In genomic region chr9:21445081-21445744, GRCm38 (mm10) we compare ENCODE assay signal across 28 mouse cellular contexts. TPM values are rescaled to one million over a fixed set of nuclear protein-coding genes. Genes with fewer than 3 reads are reported as not detected.
DNase-seq lines count a peak whose midpoint lies in the region; ATAC-seq and TF ChIP-seq lines count a peak whose summit lies in the region.
"Had no signal": no experiment of that assay in that cellular context is flagged by ENCODE, and none has a peak within 500 bp of the region (broad histone marks: within the 10 kb centered on the region; RNA-seq: fewer than 3 reads in every experiment).

No protein-coding gene starts in this region.

- no peak overlapping the region for H3K9ac ChIP-seq in intestine, postnatal 0 days (ENCODE audit: low read depth, low read length)
- no peak overlapping the region for H3K9ac ChIP-seq in intestine, embryonic 16.5 days (ENCODE audit: low read depth, low read length)
- H3K9ac ChIP-seq in liver, embryonic 14.5 days (replicated peaks) = no peak overlapping the region
- H3K9ac ChIP-seq in liver, embryonic 11.5 days (ENCODE audit: low read depth, low read length) = no peak overlapping the region
- H3K9ac ChIP-seq: forebrain, embryonic 12.5 days; forebrain, postnatal 0 days; heart, embryonic 13.5 days; limb, embryonic 13.5 days; liver, embryonic 13.5 days; lung, embryonic 15.5 days had no signal

- DNase-seq in liver, embryonic 14.5 days (ENCODE audit: low read depth in 3 of 3, low spot score in 3 of 3) = no peak
- DNase-seq in liver, embryonic 11.5 days (ENCODE audit: low spot score) = no peak
- DNase-seq in ZHBTc4 (ENCODE audit: low read depth, low spot score) = peak; percentile 63
- no peak for DNase-seq in thymus, postnatal 36 days
- no peak for DNase-seq in spleen, postnatal 14 days (ENCODE audit: low spot score in 2 of 2)
- DNase-seq: adrenal gland, adult 2 months; cerebellum, adult 2 months; cerebellum, postnatal 14 days; forebrain, postnatal 0 days; heart, postnatal 14 days; kidney, adult 18-20 months; kidney, postnatal 10 days; layer of hippocampus, adult 9-11 months; liver, embryonic 13.5 days; lung, postnatal 36 days; thymus, postnatal 14 days had no signal

- ATAC-seq in intestine, postnatal 0 days = no peak
- no peak for ATAC-seq in intestine, embryonic 16.5 days
- ATAC-seq in liver, embryonic 14.5 days (ENCODE audit: insufficient read depth) = no peak
- ATAC-seq in liver, embryonic 11.5 days (replicated peaks; ENCODE audit: low FRiP score) = no peak
- ATAC-seq: forebrain, postnatal 0 days; hindbrain, embryonic 16.5 days; Patski had no signal

- H3K4me3 ChIP-seq in intestine, postnatal 0 days (ENCODE audit: low read depth, low read length) = no peak overlapping the region
- H3K4me3 ChIP-seq in intestine, embryonic 16.5 days (ENCODE audit: low read length) = no peak overlapping the region
- no peak overlapping the region for H3K4me3 ChIP-seq in liver, embryonic 14.5 days (ENCODE audit: insufficient read depth in 1 of 2, low read depth in 2 of 2, low read length in 2 of 2)
- no peak overlapping the region for H3K4me3 ChIP-seq in liver, embryonic 11.5 days (ENCODE audit: low read depth, low read length)
- no peak overlapping the region for H3K4me3 ChIP-seq in E14TG2a.4 (replicated peaks; ENCODE audit: low read length)
- H3K4me3 ChIP-seq: forebrain, embryonic 12.5 days; heart, embryonic 13.5 days; hindbrain, embryonic 10.5 days; limb, embryonic 13.5 days; liver, embryonic 13.5 days; lung, embryonic 15.5 days had no signal

- 0 out of 2 replicates have a peak, but pooled peaks cover 15% of the 10 kb centered on the region for H3K36me3 ChIP-seq in intestine, postnatal 0 days (ENCODE audit: control insufficient read depth, insufficient read depth)
- no peaks in the 10 kb centered on the region for H3K36me3 ChIP-seq in intestine, embryonic 16.5 days (ENCODE audit: control insufficient read depth, insufficient read depth, low read length)
- H3K36me3 ChIP-seq in liver, embryonic 14.5 days (replicated peaks; ENCODE audit: control insufficient read depth, insufficient read depth, low read depth) = peaks cover 3% of the 10 kb centered on the region; the same call in 1 of the 2 replicates
- H3K36me3 ChIP-seq in liver, embryonic 11.5 days (ENCODE audit: control insufficient read depth, insufficient read depth, low read length) = peaks cover 2% of the 10 kb centered on the region; the same call in 1 of the 2 replicates
- peaks cover 43% of the 10 kb centered on the region for H3K36me3 ChIP-seq in E14TG2a.4 (ENCODE audit: insufficient read depth, low read length)

- H3K9me3 ChIP-seq in intestine, postnatal 0 days (ENCODE audit: control insufficient read depth) = no peaks in the 10 kb centered on the region
- no peaks in the 10 kb centered on the region for H3K9me3 ChIP-seq in intestine, embryonic 16.5 days (ENCODE audit: control insufficient read depth, low read length)
- H3K9me3 ChIP-seq in liver, embryonic 14.5 days (ENCODE audit: control insufficient read depth, low read length) = no peaks in the 10 kb centered on the region
- H3K9me3 ChIP-seq in liver, embryonic 11.5 days (ENCODE audit: control insufficient read depth, low read length) = no peaks in the 10 kb centered on the region
- no peaks in the 10 kb centered on the region for H3K9me3 ChIP-seq in E14TG2a.4 (ENCODE audit: low read length)
- H3K9me3 ChIP-seq: forebrain, embryonic 12.5 days; G1E; heart, embryonic 13.5 days; hindbrain, embryonic 10.5 days; limb, embryonic 13.5 days; liver, embryonic 13.5 days; lung, embryonic 15.5 days had no signal

- WGBS in intestine, postnatal 0 days = 95% methylated on average over 6 of the region's 6 CpGs
- WGBS in intestine, embryonic 16.5 days = 90% methylated on average over 6 of the region's 6 CpGs
- 86% methylated on average over 6 of the region's 6 CpGs for WGBS in liver, embryonic 14.5 days (ENCODE audit: insufficient replicate concordance)
- 92% methylated on average over 6 of the region's 6 CpGs for WGBS in liver, embryonic 11.5 days

- H3K4me1 ChIP-seq in intestine, postnatal 0 days (replicated peaks; ENCODE audit: control insufficient read depth, insufficient read depth, low read length) = no peaks in the 10 kb centered on the region
- H3K4me1 ChIP-seq in intestine, embryonic 16.5 days (ENCODE audit: control insufficient read depth, insufficient read depth, low read length) = peaks cover 12% of the 10 kb centered on the region
- peaks cover 0 to 5% of the 10 kb centered on the region in 2 experiments; a peak in 2 of 4 replicates for H3K4me1 ChIP-seq in liver, embryonic 14.5 days (replicated peaks; ENCODE audit: control insufficient read depth in 2 of 2, insufficient read depth in 2 of 2, low read length in 1 of 2)
- peaks cover 15% of the 10 kb centered on the region for H3K4me1 ChIP-seq in liver, embryonic 11.5 days (replicated peaks; ENCODE audit: control insufficient read depth, insufficient read depth, low read length)
- H3K4me1 ChIP-seq in E14TG2a.4 (replicated peaks; ENCODE audit: low read depth, low read length) = peaks cover 94% of the 10 kb centered on the region
- H3K4me1 ChIP-seq: forebrain, embryonic 12.5 days; hindbrain, embryonic 10.5 days; limb, embryonic 13.5 days; lung, embryonic 15.5 days had no signal

- no peaks in the 10 kb centered on the region for H3K27me3 ChIP-seq in intestine, postnatal 0 days (replicated peaks; ENCODE audit: control insufficient read depth, insufficient read depth, low read length)
- H3K27me3 ChIP-seq in intestine, embryonic 16.5 days (replicated peaks; ENCODE audit: control insufficient read depth, insufficient read depth, low read length) = no peaks in the 10 kb centered on the region
- H3K27me3 ChIP-seq in liver, embryonic 14.5 days (ENCODE audit: control insufficient read depth, insufficient read depth, low read length) = no peaks in the 10 kb centered on the region
- no peaks in the 10 kb centered on the region for H3K27me3 ChIP-seq in liver, embryonic 11.5 days (replicated peaks; ENCODE audit: control insufficient read depth, insufficient read depth, low read length)
- no peaks in the 10 kb centered on the region for H3K27me3 ChIP-seq in E14TG2a.4 (ENCODE audit: insufficient read depth, low read length)
- H3K27me3 ChIP-seq: forebrain, embryonic 12.5 days; heart, embryonic 13.5 days; limb, embryonic 13.5 days; liver, embryonic 13.5 days; lung, embryonic 15.5 days; Patski had no signal

- H3K27ac ChIP-seq in intestine, postnatal 0 days (ENCODE audit: low read depth, low read length) = no peak overlapping the region
- no peak overlapping the region for H3K27ac ChIP-seq in intestine, embryonic 16.5 days (ENCODE audit: low read length)
- H3K27ac ChIP-seq in liver, embryonic 14.5 days = no peak overlapping the region
- H3K27ac ChIP-seq in liver, embryonic 11.5 days (ENCODE audit: low read depth, low read length) = no peak overlapping the region
- H3K27ac ChIP-seq: forebrain, embryonic 12.5 days; heart, embryonic 13.5 days; hindbrain, embryonic 10.5 days; limb, embryonic 13.5 days; liver, embryonic 13.5 days; lung, embryonic 15.5 days had no signal

- no peak for TF ChIP-seq EP300 in liver, embryonic 14.5 days (IDR thresholded peaks at IDR 0.05; ENCODE audit: low read depth)

- peak; percentile 31 for TF ChIP-seq CTCF in intestine, postnatal 0 days (IDR thresholded peaks at IDR 0.05; ENCODE audit: low read depth)
- TF ChIP-seq CTCF in liver, embryonic 14.5 days (IDR thresholded peaks at IDR 0.05; ENCODE audit: low read depth) = peak; percentile 27; the same call in 1 of the 2 replicates
- TF ChIP-seq CTCF in E14TG2a.4 (conservative IDR thresholded peaks at IDR 0.05; ENCODE audit: low read length) = peak; percentile 36

- no peak overlapping the region for H3K4me2 ChIP-seq in intestine, postnatal 0 days (replicated peaks; ENCODE audit: low read depth)
- no peak overlapping the region for H3K4me2 ChIP-seq in intestine, embryonic 16.5 days (ENCODE audit: low read depth, low read length)
- H3K4me2 ChIP-seq in liver, embryonic 14.5 days (ENCODE audit: low read depth) = no peak overlapping the region
- H3K4me2 ChIP-seq in liver, embryonic 11.5 days = no peak overlapping the region
- H3K4me2 ChIP-seq: forebrain, embryonic 12.5 days; heart, embryonic 13.5 days; limb, embryonic 13.5 days; liver, embryonic 13.5 days; lung, embryonic 15.5 days; midbrain, embryonic 11.5 days had no signal

RNA-seq across cellular contexts. Expression of gene Dnm2, which starts 20.5 kb away (rescaled TPM):
- 69.6 and 74.7 TPM in 2 replicates for polyA plus RNA-seq in intestine, postnatal 0 days (2015; fragmentation: Nextera tagmentation; extraction: Ambion mirVana)
- 77.7 and 82.5 TPM in 2 replicates for polyA plus RNA-seq in intestine, embryonic 16.5 days (2015; fragmentation: Nextera tagmentation; extraction: Ambion mirVana)
- polyA plus RNA-seq in liver, embryonic 14.5 days (2012; rRNA removed) = 30.7 and 31.6 TPM in 2 replicates
- polyA plus RNA-seq in liver, embryonic 14.5 days (2014; fragmentation: Nextera tagmentation; extraction: Ambion mirVana) = 36.8 and 41.8 TPM in 2 replicates
- polyA plus RNA-seq in liver, embryonic 11.5 days (2014; fragmentation: Nextera tagmentation; extraction: Ambion mirVana) = 72.7 and 79.5 TPM in 2 replicates

RNA-seq across cellular contexts. Expression of gene Qtrt1, which starts 33.6 kb away (rescaled TPM):
- polyA plus RNA-seq in intestine, postnatal 0 days (2015; fragmentation: Nextera tagmentation; extraction: Ambion mirVana) = 16.9 and 17.9 TPM in 2 replicates
- 51.1 and 60.3 TPM in 2 replicates for polyA plus RNA-seq in intestine, embryonic 16.5 days (2015; fragmentation: Nextera tagmentation; extraction: Ambion mirVana)
- 20.0 and 25.4 TPM in 2 replicates for polyA plus RNA-seq in liver, embryonic 14.5 days (2012; rRNA removed)
- 20.0 and 20.9 TPM in 2 replicates for polyA plus RNA-seq in liver, embryonic 14.5 days (2014; fragmentation: Nextera tagmentation; extraction: Ambion mirVana)
- 59.2 and 60.2 TPM in 2 replicates for polyA plus RNA-seq in liver, embryonic 11.5 days (2014; fragmentation: Nextera tagmentation; extraction: Ambion mirVana)
